Mouse (Mus musculus): Measurements from ENCODE around the gene Gpr62. TPM values are rescaled to one million over a fixed set of nuclear protein-coding genes. Genes with fewer than 3 reads are reported as not detected.

Gene Gpr62
- polyA plus RNA-seq, 1 experiment from 2014 or later = not detected

DNA sequence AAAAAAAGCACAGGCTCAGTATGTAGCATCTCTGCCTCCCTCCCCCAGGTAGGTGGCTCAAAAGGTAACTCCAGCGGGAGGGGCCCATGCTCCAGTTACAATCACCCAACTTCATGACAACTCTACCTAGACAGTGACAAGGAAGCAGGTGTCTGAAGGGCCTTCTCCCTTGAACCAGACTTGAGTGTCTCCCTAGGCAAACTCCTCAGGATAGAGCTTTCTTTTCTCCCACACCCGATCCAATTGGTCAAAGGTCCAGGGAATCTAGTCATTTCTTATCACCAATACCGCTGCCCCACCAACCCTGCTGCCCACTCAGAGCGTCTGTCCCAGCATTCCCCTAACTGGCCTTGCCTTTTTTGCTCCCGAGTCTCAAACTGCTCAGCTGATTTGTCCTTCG, 983 bp upstream of the Gpr62 start:
- 77% methylated on average over 6 of the region's 6 CpGs for WGBS (ENCODE audit: insufficient replicate concordance)
- Histone ChIP-seq H3K27ac (ENCODE audit: low read depth) (no peak overlapping the region), H3K27me3 (ENCODE audit: insufficient read depth, low read length) (peaks cover 24% of the 10 kb centered on the region), H3K9me3 (ENCODE audit: low read length) (no peaks in the 10 kb centered on the region), H3K4me1 (ENCODE audit: insufficient read depth) (0 out of 2 replicates have a peak, but pooled peaks cover 9% of the 10 kb centered on the region), H3K36me3 (replicated peaks; ENCODE audit: insufficient read depth, low read length) (no peaks in the 10 kb centered on the region), H3K4me3 (ENCODE audit: low read depth, low read length) (no peak overlapping the region), H3K4me2 (ENCODE audit: low read depth, low read length) (no peak overlapping the region), H3K9ac (replicated peaks) (no peak overlapping the region)
- ATAC-seq (no peak), DNase-seq (no peak)
- TF ChIP-seq EP300 (IDR thresholded peaks at IDR 0.05; ENCODE audit: low read depth) = no peak
- no peak for TF ChIP-seq CTCF (IDR thresholded peaks at IDR 0.05; ENCODE audit: low read depth)

DNA sequence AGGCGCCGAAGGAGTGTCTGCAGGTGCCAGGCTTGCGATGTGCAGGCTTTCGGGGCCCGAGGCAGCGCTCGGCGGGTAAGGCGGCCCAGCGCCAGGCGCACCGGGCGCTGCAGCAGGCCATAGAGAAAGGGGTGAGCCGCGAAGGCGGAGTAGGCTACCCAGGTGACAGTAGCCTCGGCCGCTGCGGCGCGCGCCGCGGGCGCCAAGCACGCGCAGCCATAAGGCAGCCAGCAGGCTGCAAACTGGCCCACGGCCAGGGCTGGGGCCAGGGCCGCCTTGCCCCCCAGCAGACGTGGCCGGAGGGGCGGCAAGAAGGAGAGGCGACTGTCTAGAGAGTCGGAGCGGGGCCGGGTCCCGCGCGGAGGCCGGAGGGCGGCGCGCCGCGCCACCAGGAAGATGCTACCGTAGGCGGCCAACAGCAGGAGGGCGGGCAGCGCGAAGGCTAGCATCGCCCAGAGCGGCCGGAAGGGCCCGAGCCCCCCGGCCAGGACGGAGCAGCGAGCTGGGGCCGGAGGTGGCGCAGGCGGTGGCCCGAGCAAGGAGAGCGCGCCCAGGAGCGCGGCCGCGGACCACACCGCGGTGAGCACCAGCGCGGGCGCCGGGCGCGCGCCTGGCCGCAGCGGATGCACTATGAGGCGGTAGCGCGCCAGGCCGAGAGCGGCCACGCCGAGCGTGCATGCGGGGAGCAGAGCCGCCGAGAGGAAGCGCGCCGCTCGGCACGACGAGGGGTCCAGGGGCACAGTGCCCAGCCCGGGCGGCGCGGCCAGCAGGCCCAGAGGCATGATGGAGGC, 792 bp downstream of the Gpr62 start:
- Histone ChIP-seq H3K27me3 (ENCODE audit: insufficient read depth, low read length) (peaks cover 24% of the 10 kb centered on the region), H3K9ac (replicated peaks) (peak overlapping the region; percentile 51), H3K27ac (ENCODE audit: low read depth) (no peak overlapping the region), H3K4me1 (ENCODE audit: insufficient read depth) (0 out of 2 replicates have a peak, but pooled peaks cover 9% of the 10 kb centered on the region), H3K9me3 (ENCODE audit: low read length) (no peaks in the 10 kb centered on the region), H3K36me3 (replicated peaks; ENCODE audit: insufficient read depth, low read length) (no peaks in the 10 kb centered on the region), H3K4me3 (ENCODE audit: low read depth, low read length) (peak overlapping the region; percentile 53), H3K4me2 (ENCODE audit: low read depth, low read length) (peak overlapping the region; percentile 81)
- WGBS (ENCODE audit: insufficient replicate concordance) = 3% methylated on average over 85 of the region's 99 CpGs
- no peak for DNase-seq
- no peak for TF ChIP-seq EP300 (IDR thresholded peaks at IDR 0.05; ENCODE audit: low read depth)
- TF ChIP-seq CTCF (IDR thresholded peaks at IDR 0.05; ENCODE audit: low read depth) = no peak
- ATAC-seq = peak; percentile 51; the same call in 1 of the 2 replicates

DNA sequence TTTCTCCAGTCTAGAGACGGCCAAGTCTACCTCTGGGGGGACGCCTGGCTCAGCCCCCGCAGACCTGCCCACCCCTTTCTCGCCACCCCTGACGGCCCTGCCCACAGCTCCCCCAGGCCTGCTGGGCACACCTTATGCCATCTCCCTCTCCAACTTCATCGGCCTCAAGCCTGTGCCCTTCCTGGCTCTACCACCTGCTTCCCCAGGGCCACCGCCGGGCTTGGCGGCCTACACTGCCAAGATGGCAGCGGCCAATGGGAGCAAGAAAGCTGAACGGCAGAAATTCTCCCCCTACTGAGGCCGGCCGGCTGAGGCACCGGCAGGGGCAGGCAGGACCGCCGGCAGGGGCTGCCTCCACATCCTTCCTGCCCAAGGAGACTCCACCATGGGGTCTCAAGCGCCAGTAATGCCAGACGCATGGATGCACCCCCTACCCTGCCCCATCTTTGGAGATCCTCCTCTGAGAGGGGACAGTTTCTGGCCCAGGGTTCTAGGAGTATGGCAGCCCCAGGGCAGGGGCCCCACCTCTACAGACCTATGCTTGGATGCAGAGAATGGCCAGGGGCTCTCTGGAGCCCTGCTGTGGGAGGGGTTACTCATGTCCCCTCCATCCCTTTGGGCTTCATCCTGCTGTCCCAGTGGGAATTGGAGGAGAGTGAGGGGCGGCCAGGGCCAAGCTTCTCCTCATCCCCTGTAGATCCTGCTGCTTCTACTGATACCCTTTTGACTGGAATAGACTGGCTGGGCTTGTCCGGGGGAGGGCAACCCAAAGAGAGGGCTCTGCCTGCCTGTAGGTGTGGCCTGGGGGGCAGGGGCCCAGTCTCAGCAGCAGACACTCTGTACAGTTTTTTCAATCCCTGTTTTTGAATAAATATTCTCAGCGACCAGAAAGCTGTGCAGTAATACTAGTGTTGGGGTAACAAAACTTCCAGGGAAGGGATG, 2.3 kb downstream of the Gpr62 start:
- 85% methylated on average over 21 of the region's 21 CpGs for WGBS (ENCODE audit: insufficient replicate concordance)
- no peak for DNase-seq
- H3K4me3 ChIP-seq (ENCODE audit: low read depth, low read length) = no peak overlapping the region
- H3K27me3 ChIP-seq (ENCODE audit: insufficient read depth, low read length) = peaks cover 24% of the 10 kb centered on the region
- no peak for ATAC-seq
- 0 out of 2 replicates have a peak, but pooled peaks cover 9% of the 10 kb centered on the region for H3K4me1 ChIP-seq (ENCODE audit: insufficient read depth)
- H3K9me3 ChIP-seq (ENCODE audit: low read length) = no peaks in the 10 kb centered on the region
- H3K4me2 ChIP-seq (ENCODE audit: low read depth, low read length) = no peak overlapping the region
- no peak for TF ChIP-seq EP300 (IDR thresholded peaks at IDR 0.05; ENCODE audit: low read depth)
- no peak for TF ChIP-seq CTCF (IDR thresholded peaks at IDR 0.05; ENCODE audit: low read depth)
- no peaks in the 10 kb centered on the region for H3K36me3 ChIP-seq (replicated peaks; ENCODE audit: insufficient read depth, low read length)
- H3K27ac ChIP-seq (ENCODE audit: low read depth) = no peak overlapping the region
- H3K9ac ChIP-seq (replicated peaks) = no peak overlapping the region

DNA sequence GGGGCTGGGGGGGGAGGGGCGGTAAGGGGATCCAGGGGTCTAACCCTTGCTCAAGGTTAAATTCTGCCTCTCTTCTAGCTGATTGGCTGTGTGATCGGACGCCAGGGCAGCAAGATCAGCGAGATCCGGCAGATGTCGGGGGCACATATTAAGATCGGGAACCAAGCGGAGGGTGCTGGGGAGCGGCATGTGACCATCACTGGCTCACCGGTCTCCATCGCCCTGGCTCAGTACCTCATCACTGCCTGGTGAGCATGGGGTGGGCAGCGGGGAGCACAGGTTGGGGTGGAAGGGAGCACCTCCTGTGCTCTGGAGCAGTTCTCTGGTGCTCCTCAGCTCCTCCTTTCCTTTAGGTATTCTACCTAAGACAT, 3.3 kb downstream of the Gpr62 start:
- Histone ChIP-seq H3K27ac (ENCODE audit: low read depth) (no peak overlapping the region), H3K9ac (replicated peaks) (no peak overlapping the region), H3K9me3 (ENCODE audit: low read length) (no peaks in the 10 kb centered on the region), H3K27me3 (ENCODE audit: insufficient read depth, low read length) (peaks cover 24% of the 10 kb centered on the region), H3K4me1 (ENCODE audit: insufficient read depth) (0 out of 2 replicates have a peak, but pooled peaks cover 9% of the 10 kb centered on the region), H3K4me3 (ENCODE audit: low read depth, low read length) (no peak overlapping the region), H3K36me3 (replicated peaks; ENCODE audit: insufficient read depth, low read length) (no peaks in the 10 kb centered on the region), H3K4me2 (ENCODE audit: low read depth, low read length) (no peak overlapping the region)
- WGBS (ENCODE audit: insufficient replicate concordance) = 90% methylated on average over 12 of the region's 12 CpGs
- ATAC-seq (no peak), DNase-seq (no peak)
- TF ChIP-seq CTCF (IDR thresholded peaks at IDR 0.05; ENCODE audit: low read depth) (no peak), EP300 (IDR thresholded peaks at IDR 0.05; ENCODE audit: low read depth) (no peak)

DNA sequence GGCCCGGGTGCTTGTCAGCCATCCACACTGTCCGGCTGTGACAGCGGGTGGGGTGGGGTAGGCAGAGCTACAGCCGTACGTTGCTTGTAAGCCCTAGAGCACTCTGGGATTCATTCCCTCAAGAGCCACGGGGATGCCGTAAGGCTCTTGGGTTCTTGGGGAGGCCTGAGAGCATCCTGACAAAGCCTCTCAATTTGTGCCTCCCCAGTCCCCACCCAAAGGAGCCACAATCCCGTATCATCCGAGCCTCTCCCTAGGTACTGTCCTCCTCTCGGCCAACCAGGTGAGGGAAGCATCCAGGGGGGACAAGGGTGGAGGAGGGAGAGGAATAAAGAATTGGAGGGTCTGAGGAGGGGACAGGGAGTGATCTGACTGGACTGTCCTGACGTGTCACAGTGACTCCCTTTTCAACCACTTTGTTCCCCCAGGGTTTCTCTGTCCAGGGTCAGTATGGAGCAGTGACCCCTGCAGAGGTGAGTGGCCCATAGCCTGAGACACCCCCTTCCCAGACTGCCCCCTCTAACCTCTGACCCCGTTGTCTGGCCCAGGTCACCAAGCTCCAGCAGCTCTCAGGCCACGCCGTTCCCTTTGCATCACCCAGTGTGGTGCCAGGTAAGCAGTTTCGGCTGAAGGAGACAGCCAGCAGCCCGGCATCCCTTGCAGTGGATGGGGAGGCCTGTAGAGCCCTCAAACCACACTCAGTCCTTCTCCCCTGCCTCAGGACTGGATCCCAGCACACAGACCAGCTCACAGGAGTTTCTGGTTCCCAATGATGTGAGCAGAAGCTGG, 3.9 kb downstream of the Gpr62 start:
- Histone ChIP-seq H3K27ac (ENCODE audit: low read depth) (no peak overlapping the region), H3K27me3 (ENCODE audit: insufficient read depth, low read length) (peaks cover 24% of the 10 kb centered on the region), H3K9ac (replicated peaks) (no peak overlapping the region), H3K36me3 (replicated peaks; ENCODE audit: insufficient read depth, low read length) (no peaks in the 10 kb centered on the region), H3K4me1 (ENCODE audit: insufficient read depth) (0 out of 2 replicates have a peak, but pooled peaks cover 9% of the 10 kb centered on the region), H3K9me3 (ENCODE audit: low read length) (no peaks in the 10 kb centered on the region), H3K4me2 (ENCODE audit: low read depth, low read length) (no peak overlapping the region), H3K4me3 (ENCODE audit: low read depth, low read length) (no peak overlapping the region)
- 85% methylated on average over 16 of the region's 16 CpGs for WGBS (ENCODE audit: insufficient replicate concordance)
- no peak for TF ChIP-seq EP300 (IDR thresholded peaks at IDR 0.05; ENCODE audit: low read depth)
- no peak for TF ChIP-seq CTCF (IDR thresholded peaks at IDR 0.05; ENCODE audit: low read depth)
- DNase-seq = no peak
- no peak for ATAC-seq
